Mouse (Mus musculus) kidney, postnatal 4 days (tissue): ENCODE measurements at regions not wholly inside any gene's neighbourhood (a gene's known extent, or its start where the extent isn't known, plus 50 kb on each side); places are given as distances from the start of the nearest gene placed in this dataset.

ENCODE experiments used
- DNase-seq, 2 experiments: peaks; one replicate each; pipeline ENCODE4 v3.0.0; 2021; ENCODE audit warnings: mixed read lengths in 2 of 2

GRCm38 (mm10) chr2:72838085-72838727 lies 142.0 kb downstream of the Sp3 start:
- DNase-seq, result peak in 1 of 2 experiments; percentile 15

GRCm38 (mm10) chr2:72839673-72840072 lies 140.6 kb downstream of the Sp3 start:
- no peak for DNase-seq

- no peak for DNase-seq
Measured at GRCm38 (mm10) chr2:72841367-72841766, 138.9 kb downstream of the Sp3 start.

- no peak for DNase-seq
Measured at GRCm38 (mm10) chr2:72843610-72844009, 136.6 kb downstream of the Sp3 start.

DNA sequence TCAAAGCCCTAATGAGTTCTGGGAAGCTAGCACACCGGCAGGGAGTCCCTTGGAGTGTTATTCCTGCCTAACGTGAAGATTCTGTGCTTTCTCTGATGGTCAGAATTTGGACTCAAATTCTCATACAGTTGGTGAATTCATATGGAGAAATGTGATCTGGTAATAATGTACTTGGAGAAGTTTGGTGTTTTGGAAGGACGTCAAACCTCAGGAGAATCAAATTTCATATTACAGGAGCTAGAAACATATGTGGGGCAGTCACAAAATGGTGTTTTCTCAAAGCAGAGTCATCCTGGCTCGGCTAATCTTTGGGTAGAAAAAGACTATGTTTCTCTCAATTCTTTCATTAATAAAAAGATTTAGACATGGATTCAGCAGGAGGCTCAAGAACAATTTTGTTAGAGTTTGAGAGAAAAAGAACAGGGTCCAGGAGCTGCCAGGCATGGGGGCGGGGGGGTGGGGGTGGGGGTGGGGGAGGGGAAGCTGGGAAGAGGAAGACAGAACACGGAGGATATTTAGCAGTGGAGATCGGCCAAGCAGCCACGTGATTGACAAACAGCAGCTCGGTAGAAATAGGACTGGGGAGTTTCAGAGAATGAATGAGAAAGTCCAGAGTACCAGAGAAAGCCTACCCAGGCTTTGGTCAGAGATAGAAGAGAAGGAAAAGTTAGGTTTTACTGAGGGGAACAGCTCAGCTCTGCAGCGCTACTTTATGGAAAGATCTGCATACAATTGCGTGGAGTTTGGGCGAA lies 130.6 kb downstream of the Sp3 start:
- DNase-seq, result no peak

DNA sequence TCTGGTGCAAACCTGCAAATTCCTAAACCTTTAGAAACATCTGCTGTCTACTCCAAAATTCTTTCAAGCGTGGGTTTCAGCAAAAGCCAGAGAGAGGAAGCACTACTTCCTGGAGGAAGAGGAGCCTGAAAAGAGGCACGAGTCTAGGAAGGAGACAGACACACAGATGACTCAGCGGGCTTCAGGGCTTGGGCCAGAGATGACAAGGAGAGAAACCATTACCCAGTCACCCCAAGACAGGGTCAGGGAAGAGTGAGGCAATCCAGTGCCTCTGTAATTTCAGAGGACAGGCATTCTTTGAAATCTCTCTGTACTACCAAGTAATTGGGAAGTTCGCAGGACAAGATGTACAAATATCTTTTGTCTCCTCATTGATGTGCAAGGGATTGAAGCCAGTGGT lies 127.7 kb downstream of the Sp3 start:
- DNase-seq, result no peak

DNA sequence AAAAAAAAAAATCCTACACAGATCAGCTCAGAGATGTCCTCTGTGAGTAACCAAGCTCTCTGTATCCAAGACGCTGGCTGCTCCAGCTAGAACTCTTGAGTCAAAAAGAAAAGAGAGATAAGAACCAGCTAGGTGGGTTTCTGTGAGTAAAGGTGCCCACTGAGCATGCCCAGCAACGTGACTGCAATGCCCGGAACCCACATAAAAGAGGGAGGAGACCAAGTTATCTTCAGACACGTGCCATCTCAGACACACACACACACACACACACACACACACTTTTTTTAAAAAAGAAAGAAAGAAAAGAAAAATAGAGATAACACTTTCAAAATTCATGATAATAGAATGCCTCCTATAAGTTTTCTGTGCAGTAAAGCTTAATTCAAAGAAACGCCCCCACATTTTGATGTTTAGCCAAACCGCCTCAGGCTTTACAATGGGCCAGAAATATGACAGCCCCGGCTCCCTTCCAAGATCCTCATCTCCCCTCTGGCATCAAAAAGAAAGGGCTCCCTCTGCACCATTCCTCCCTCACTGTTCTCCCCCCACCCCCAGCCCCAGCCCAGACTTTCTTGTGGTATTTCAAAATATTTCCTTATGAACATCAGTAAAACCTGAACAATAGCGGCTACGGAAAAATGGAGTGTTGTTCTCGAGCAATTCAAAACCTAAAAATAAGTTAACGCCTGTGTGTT lies 124.8 kb downstream of the Sp3 start:
- DNase-seq, result peak; percentile 7 to 9

- DNase-seq, result no peak
Measured at GRCm38 (mm10) chr2:72855971-72856755, 124.1 kb downstream of the Sp3 start.

- DNase-seq, result no peak
Measured at GRCm38 (mm10) chr2:72857377-72857776, 122.9 kb downstream of the Sp3 start.

DNA sequence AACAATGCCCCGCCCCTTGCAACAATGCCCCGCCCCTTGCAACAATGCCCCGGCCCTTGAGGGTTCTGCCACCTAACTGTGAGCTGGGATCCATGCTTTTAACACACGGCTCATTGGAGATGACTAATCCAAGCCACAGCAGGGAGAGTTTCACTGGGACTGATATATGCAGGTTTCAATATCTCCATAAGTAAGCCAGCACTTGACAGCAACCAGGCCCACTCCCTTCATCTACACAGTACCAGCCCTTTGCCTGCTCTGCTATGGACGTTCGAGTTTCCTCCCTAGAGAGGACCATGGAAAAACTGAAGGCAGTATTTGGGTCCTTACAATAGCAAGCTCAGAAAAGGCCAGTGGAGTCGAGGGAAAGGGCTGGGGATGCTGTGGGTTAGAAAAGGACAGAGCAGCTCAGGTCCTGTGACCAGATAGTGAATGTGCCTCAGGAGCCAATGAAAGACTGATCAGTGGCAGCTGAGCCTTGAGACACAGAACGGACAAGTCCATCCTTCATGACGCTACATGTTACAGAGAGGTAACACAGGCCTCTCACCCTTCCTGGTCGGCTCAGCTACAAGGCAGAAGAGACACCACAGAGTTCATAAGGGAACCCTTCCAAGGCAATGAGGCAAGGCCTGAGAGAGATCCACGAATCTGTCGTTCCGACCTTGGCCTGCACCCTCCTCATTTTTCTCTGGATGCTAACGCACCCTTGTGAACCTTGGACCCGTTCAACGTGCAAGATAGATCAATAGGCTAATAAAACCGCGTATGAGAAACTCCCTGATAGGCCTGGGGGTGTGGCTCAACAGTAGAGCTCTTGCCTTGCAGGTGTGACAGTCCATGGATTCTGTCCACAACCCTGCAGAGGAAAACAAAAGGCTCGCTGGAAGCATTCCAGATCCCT lies 114.5 kb downstream of the Sp3 start:
- no peak for DNase-seq

- peak in 1 of 2 experiments; percentile 5 for DNase-seq
Measured at GRCm38 (mm10) chr2:72866366-72866688, 113.9 kb downstream of the Sp3 start.

GRCm38 (mm10) chr2:72868173-72868572 lies 112.1 kb downstream of the Sp3 start:
- no peak for DNase-seq

- no peak for DNase-seq
Measured at GRCm38 (mm10) chr2:72871836-72872235, 108.4 kb downstream of the Sp3 start.

DNA sequence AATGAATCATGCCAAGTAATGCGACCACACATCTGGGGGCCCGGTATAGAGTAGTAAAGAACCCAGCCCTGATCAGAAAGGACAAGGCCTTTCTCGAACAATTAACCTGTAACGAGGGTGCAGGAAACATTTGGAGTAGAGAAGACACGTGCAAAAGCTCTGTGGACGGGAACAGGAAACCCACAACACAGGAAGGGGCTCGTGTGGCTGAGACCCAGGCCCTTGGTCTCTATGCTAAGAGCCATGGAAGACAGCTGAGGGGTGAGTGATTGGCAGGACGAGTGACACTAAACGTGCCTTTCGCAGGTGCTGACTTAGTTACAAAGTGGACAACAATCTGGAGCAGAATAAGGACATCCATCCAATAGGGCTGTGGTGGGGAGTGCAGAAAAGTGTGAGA lies 106.3 kb downstream of the Sp3 start:
- no peak for DNase-seq

DNA sequence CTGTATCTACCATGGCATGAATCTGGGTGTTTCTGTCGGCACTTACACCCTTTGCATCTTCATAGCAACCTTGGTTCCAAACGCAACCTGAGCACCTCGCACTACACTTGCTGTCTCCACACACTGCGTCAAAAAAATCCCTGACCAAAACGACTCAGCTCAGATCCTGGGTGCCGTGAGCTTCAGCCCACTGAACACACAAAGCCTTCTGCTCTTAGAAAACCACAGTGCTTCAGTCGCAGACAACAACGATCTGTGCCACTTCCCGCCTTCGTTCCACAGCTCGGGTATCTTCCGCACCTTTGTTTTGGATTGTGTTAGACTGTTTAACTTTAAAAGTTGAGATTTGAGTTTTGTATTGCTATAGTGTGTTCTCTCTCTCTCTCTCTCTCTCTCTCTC lies 105.7 kb downstream of the Sp3 start:
- no peak for DNase-seq

DNA sequence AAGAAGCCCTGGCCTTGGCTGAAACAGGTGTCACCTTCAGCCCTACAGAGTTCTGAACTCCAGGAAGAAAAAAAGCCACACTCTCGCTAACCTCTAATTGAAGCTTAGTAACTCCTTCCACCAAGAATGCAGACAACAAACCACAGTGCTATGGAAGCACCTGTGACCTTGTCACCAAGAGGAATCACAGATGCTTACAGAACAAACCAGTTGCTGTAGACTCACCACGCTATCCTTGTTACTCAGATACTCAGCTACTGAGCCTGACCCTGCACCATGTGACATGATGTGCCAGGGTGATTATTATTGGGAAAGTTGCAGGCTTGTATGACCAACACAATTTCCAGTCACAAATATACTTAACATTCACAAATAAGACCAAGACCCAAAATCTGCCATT lies 104.6 kb downstream of the Sp3 start:
- DNase-seq, result no peak

- DNase-seq, result no peak
Measured at GRCm38 (mm10) chr2:72880016-72880415, 100.2 kb downstream of the Sp3 start.

DNA sequence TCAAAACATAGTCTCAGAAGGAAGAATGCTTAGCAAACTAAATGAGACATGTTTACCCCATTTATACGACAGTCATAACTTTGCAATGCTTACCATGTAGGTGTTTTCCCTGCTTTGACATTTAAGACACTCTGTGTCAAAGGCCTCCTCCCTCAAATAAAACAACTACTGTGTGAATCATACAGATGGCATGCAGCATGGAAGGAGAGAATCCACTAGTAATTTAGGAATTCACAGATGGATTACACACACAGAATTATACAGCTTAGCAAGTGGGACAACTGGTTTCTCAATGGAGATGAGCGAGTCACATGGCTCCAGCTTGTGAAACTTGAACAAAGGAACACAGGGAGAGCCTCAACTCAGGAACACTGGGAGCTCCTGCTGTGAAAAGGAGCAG lies 98.7 kb downstream of the Sp3 start:
- no peak for DNase-seq

DNA sequence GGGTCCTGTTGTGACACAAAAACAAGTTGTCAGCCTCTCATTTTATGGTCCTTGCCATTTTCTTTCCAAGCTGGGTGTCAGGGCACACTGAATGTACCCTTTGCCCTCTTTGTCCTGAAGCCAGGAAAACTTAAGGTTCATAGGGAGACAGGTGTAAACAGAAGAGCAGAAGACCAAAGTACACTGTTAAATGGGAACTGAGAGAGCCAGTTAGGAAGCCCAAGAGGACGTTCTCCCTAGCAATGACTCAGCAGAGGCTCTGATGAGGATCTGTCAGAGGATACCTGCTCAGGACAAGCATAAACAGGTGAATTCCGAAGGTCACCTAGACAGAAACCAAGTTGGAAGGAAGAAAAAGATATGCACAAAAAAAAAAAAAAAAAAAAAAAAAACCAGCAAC lies 94.0 kb downstream of the Sp3 start:
- no peak for DNase-seq
